In genomic region chr2:102277946-102278345, GRCm38 (mm10) we compare ENCODE assay signal across 13 mouse cellular contexts.
A peak's percentile ranks its signal among the peaks of the same experiment; 100 is the strongest.
DNase-seq lines count a peak whose midpoint lies in the region; ATAC-seq and TF ChIP-seq lines count a peak whose summit lies in the region.
"Had no signal": no experiment of that assay in that cellular context is flagged by ENCODE, and none has a peak within 500 bp of the region (broad histone marks: within the 10 kb centered on the region; RNA-seq: fewer than 3 reads in every experiment).

No protein-coding gene starts in this region.

- no peak for TF ChIP-seq EP300 in liver, postnatal 0 days (IDR thresholded peaks at IDR 0.05; ENCODE audit: low read depth)

- DNase-seq in liver (peak; percentile 13), MEL-GATA-1-ER (ENCODE audit: extremely low read depth, low read depth) (peak; percentile 23)
- peak; percentile 60 for DNase-seq in embryo, embryonic 10.5 days (ENCODE audit: low spot score)
- peak; percentile 16 for DNase-seq in liver, postnatal 0 days
- DNase-seq in right cerebral cortex, postnatal 25 days = no peak
- DNase-seq in frontal cortex, postnatal 25 days (ENCODE audit: low spot score in 2 of 2) = no peak
- DNase-seq: adrenal gland, postnatal 25 days; kidney, adult 9 months; right cerebral cortex, postnatal 14 days had no signal

- H3K4me1 ChIP-seq in liver, embryonic 12.5 days = no peaks in the 10 kb centered on the region
- H3K4me1 ChIP-seq in liver, postnatal 0 days (ENCODE audit: insufficient read depth) = no peaks in the 10 kb centered on the region
- H3K4me1 ChIP-seq: heart, embryonic 15.5 days; lung, embryonic 15.5 days had no signal

- H3K27ac ChIP-seq in liver, embryonic 12.5 days = no peak overlapping the region
- H3K27ac ChIP-seq in liver, postnatal 0 days (ENCODE audit: low read depth) = no peak overlapping the region
- H3K27ac ChIP-seq: embryonic facial prominence, embryonic 12.5 days; heart, embryonic 15.5 days; lung, embryonic 15.5 days had no signal

- ATAC-seq in liver, embryonic 12.5 days = no peak
- ATAC-seq in liver, postnatal 0 days = no peak

- no peak for TF ChIP-seq CTCF in liver, postnatal 0 days (IDR thresholded peaks at IDR 0.05; ENCODE audit: low read depth)

- no peak overlapping the region for H3K9ac ChIP-seq in liver, embryonic 12.5 days
- no peak overlapping the region for H3K9ac ChIP-seq in liver, postnatal 0 days (replicated peaks)
- H3K9ac ChIP-seq: embryonic facial prominence, embryonic 12.5 days; heart, embryonic 15.5 days; lung, embryonic 15.5 days had no signal

- no peaks in the 10 kb centered on the region for H3K9me3 ChIP-seq in liver, embryonic 12.5 days (replicated peaks)
- no peaks in the 10 kb centered on the region for H3K9me3 ChIP-seq in liver, postnatal 0 days (ENCODE audit: low read length)
- H3K9me3 ChIP-seq: embryonic facial prominence, embryonic 12.5 days; heart, embryonic 15.5 days; lung, embryonic 15.5 days had no signal

- 0 out of 2 replicates have a peak, but pooled peaks cover 4% of the 10 kb centered on the region for H3K27me3 ChIP-seq in liver, embryonic 12.5 days (replicated peaks)
- no peaks in the 10 kb centered on the region for H3K27me3 ChIP-seq in liver, postnatal 0 days (ENCODE audit: insufficient read depth, low read length)
- H3K27me3 ChIP-seq: embryonic facial prominence, embryonic 12.5 days; heart, embryonic 15.5 days; lung, embryonic 15.5 days had no signal

- no peaks in the 10 kb centered on the region for H3K36me3 ChIP-seq in liver, embryonic 12.5 days
- no peaks in the 10 kb centered on the region for H3K36me3 ChIP-seq in liver, postnatal 0 days (replicated peaks; ENCODE audit: insufficient read depth, low read length)
- H3K36me3 ChIP-seq: embryonic facial prominence, embryonic 12.5 days; heart, embryonic 15.5 days; lung, embryonic 15.5 days had no signal

- 7% methylated on average over 1 of the region's 1 CpGs for WGBS in liver, embryonic 12.5 days (ENCODE audit: insufficient replicate concordance)
- 8% methylated on average over 1 of the region's 1 CpGs for WGBS in liver, postnatal 0 days (ENCODE audit: insufficient replicate concordance)

- H3K4me3 ChIP-seq in liver, embryonic 12.5 days = no peak overlapping the region
- H3K4me3 ChIP-seq in liver, postnatal 0 days (ENCODE audit: low read depth, low read length) = no peak overlapping the region
- H3K4me3 ChIP-seq: embryonic facial prominence, embryonic 12.5 days; heart, embryonic 15.5 days; lung, embryonic 15.5 days had no signal

- no peak overlapping the region for H3K4me2 ChIP-seq in liver, embryonic 12.5 days
- no peak overlapping the region for H3K4me2 ChIP-seq in liver, postnatal 0 days (ENCODE audit: low read depth, low read length)
- H3K4me2 ChIP-seq: embryonic facial prominence, embryonic 12.5 days; heart, embryonic 15.5 days; lung, embryonic 15.5 days had no signal

Comparison
In these comparisons a context has a peak if more than half of its experiments do, and no peak if none do; other contexts are left out.
1. DNase-seq: peak in liver (single experiment), MEL-GATA-1-ER (single experiment), embryo, embryonic 10.5 days (single experiment) and liver, postnatal 0 days (single experiment); none in right cerebral cortex, postnatal 25 days (single experiment) and frontal cortex, postnatal 25 days (0 of 2).